Mouse (Mus musculus) cerebral cortex, adult 2 months (tissue): ENCODE data around the gene Zxdc.

Experiments used
- WGBS: fragments of 180-500 bp; shearing (Covaris S2); methylation state at CpG from one replicate; pipeline ENCODE4 v1.1.7; 2018; 5-methylcytosine and 5-hydroxymethylcytosine counted together

Gene Zxdc

GRCm38 (mm10) chr6:90368976-90369724 is at the start of gene Zxdc:
Zxdc (plus strand) TSS chr6:90369492.
- WGBS = 7% methylated on average over 41 of the region's 41 CpGs

- WGBS = 91% methylated on average over 5 of the region's 5 CpGs
Measured at GRCm38 (mm10) chr6:90320429-90320828, 48.9 kb upstream of the Zxdc start.

DNA sequence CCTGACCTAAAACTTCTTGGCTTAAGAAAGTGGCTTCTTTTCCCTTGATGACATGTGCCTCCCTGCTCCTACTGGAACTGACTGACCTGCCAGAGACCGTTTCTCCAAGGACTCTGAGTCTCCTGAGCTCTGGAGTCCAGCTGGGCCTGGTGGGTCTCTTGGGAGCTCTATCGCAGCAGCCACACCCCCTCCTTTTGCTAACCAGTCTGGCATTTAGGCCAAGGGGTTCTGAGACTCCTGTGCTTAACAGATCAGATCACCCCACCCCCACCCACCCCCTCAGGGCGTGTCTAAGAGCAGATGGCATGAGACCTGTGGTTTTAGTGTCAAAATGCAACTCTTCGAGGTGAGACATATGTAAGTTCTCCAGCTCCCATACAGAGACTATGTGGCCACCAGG is 47.5 kb upstream of the Zxdc start:
- WGBS = 60% methylated on average over 4 of the region's 4 CpGs

DNA sequence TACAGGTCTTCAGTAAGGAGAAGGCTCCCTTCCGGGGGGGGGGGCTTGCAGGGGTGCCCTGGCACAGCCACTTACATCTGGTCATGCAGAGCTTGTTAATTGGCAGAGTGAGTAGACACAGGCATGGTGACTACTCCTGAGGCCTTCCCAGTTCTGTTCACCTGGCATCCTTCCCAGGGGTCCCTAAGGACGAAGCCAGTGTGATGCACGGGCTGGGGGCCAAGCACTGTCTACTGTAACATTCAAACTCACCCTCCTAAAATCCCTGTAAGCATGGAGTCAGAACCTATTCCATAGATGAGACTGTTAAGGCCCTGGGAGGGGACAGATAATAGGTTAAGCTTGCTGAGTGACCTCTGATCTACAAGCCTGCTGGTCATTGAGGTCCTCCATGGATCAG is 45.3 kb upstream of the Zxdc start:
- WGBS = 41% methylated on average over 3 of the region's 3 CpGs

GRCm38 (mm10) chr6:90324463-90324862 is 44.8 kb upstream of the Zxdc start:
- WGBS = 77% methylated on average over 3 of the region's 3 CpGs

DNA sequence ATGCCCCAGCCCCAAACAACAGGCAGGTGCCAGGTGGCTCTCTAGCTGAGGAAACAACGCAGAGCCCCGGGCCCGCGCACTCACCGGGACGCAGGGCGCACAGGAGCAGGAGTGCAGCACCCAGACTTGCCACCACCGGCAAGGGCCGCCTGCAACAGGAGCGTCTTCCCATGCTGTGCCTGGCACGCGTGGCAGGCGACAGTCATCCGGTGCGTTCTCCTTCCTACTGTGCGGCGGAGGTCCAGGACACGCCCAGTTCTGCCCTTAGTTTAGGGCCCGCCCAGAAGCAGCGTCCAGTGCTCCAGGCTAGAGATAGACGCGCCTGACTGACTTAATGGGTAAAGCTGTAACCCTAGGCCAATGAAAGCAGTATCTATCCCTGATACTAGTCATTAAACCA is 44.3 kb upstream of the Zxdc start, which contains the start of gene Chst13:
TSS of gene Chst13 (minus strand) at position 195 of the 400 bp plus-strand sequence.
- WGBS = 17% methylated on average over 22 of the region's 22 CpGs

GRCm38 (mm10) chr6:90327670-90328069 is 41.6 kb upstream of the Zxdc start:
- 20% methylated on average over 6 of the region's 6 CpGs for WGBS

GRCm38 (mm10) chr6:90329953-90330352 is 39.3 kb upstream of the Zxdc start:
- WGBS = 3% methylated on average over 1 of the region's 1 CpGs

GRCm38 (mm10) chr6:90332561-90333425 is 36.5 kb upstream of the Zxdc start, which contains the start of gene Uroc1:
Uroc1 (plus strand) TSS chr6:90333284.
- 91% methylated on average over 7 of the region's 7 CpGs for WGBS

GRCm38 (mm10) chr6:90334244-90334643 is 35.0 kb upstream of the Zxdc start:
- WGBS = 84% methylated on average over 3 of the region's 3 CpGs

- 76% methylated on average over 2 of the region's 2 CpGs for WGBS
Measured at GRCm38 (mm10) chr6:90342343-90342742, 26.9 kb upstream of the Zxdc start.

GRCm38 (mm10) chr6:90347183-90347582 is 22.1 kb upstream of the Zxdc start:
- WGBS = 94% methylated on average over 4 of the region's 4 CpGs

- 74% methylated on average over 4 of the region's 4 CpGs for WGBS
Measured at GRCm38 (mm10) chr6:90348500-90348899, 20.8 kb upstream of the Zxdc start.

- WGBS = 71% methylated on average over 2 of the region's 2 CpGs
Measured at GRCm38 (mm10) chr6:90350011-90350410, 19.3 kb upstream of the Zxdc start.

DNA sequence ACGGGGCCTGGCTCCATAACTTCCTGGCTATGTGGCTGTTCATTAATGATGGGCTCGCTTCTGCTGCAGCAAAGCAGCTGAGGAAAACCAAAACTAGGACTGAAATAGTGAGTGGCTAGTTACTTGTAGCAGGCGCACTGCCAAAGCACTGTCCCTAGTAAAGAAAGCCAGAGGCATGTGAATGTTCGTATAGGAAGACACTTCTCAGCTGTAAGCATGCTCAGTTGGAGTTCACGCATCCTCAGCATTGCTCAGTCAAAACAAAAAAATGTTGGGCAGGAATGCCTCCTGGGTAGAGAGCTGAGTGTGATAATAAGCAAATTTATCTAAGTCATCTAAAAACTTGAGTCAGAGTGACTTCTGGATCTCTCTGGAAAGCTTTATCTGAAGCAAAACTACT is 11.2 kb upstream of the Zxdc start:
- 70% methylated on average over 5 of the region's 5 CpGs for WGBS

GRCm38 (mm10) chr6:90359445-90359844 is 9.8 kb upstream of the Zxdc start:
- 69% methylated on average over 2 of the region's 2 CpGs for WGBS

GRCm38 (mm10) chr6:90360024-90360781 is 9.1 kb upstream of the Zxdc start:
- WGBS = 37% methylated on average over 7 of the region's 7 CpGs

DNA sequence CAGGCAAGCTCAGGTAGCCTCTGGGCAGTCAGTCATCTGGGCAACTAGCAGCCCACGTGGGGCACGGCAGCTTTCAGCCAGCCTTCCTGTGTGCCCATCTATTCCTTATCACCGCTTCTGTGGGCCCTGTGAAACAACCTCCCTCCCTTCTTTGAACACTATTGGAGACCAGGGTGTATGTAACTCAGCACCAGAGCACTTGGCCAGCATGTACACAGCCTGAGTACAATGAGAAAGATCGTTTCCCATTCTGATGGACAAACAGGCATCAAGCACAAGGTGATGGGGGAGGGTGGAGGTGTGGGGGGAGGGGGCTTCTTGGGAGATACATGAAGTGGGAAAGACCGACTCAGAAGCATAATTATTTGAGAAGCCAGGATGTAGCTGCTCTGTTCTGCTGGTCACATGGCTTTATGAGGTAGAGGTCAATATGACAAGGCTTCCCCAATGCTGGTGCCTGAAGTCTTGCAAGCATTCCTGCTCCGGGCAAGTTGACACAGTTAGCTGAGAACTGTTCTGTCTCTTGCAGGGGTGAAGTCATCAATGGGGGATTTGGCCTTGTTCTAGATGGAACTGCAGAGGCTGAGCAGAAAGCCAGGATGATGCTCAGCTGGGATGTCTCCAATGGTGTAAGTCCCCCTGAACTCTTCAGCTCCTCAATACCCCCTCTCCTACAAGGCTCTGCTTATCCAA is 8.2 kb upstream of the Zxdc start:
- 88% methylated on average over 6 of the region's 6 CpGs for WGBS

DNA sequence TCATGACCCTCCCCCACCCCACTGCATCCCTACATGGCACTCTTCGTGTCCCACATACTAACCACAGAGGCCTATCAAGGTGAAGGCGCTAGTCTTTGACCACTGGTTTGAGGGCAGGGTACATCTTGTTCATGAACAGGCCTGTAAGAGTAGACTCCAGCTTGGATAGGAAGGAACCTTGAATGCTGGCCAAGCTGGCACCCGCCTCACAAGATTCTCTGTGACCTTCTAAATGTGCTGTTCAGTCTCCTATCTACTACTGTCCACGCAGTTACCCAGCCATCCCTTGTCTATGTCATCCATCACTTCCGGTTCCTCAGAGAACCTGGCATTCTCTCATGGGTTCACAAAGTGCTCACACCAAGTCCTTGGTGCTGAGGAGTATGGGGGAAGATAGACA is 6.0 kb upstream of the Zxdc start:
- 88% methylated on average over 5 of the region's 5 CpGs for WGBS

DNA sequence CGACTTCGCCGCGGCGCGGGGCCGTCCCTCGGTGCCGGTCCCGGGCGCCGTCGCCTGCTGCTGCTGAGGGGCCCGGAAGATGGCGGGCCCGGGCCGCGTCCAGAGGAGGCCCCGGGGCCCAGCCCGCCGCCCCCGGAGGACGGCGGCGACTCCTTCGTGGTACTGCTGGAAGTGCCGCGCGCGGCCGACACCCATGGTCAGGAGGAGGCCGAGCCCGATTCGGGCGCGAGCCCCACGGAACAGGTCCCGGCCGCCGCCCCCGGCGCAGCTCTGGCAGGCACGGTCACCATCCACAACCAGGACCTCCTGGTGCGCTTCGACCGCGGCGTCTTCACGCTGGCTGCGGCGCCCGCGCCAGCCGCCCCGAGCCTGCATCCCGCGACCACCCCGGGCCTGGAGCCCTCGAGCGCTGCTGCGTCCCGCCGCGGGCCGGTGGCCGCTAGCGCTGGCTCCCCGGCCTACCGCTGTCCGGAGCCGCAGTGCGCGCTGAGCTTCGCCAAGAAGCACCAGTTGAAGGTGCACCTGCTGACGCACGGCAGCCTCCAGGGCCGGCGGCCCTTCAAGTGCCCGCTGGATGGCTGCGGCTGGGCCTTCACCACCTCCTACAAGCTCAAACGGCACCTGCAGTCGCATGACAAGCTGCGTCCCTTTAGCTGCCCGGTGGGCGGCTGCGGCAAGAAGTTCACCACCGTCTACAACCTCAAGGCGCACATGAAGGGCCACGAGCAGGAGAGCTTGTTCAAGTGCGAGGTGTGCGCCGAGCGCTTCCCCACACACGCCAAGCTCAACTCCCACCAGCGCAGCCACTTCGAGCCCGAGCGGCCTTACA is 647 bp downstream of the Zxdc start:
- under 1% methylated on average over 87 of the region's 98 CpGs for WGBS

DNA sequence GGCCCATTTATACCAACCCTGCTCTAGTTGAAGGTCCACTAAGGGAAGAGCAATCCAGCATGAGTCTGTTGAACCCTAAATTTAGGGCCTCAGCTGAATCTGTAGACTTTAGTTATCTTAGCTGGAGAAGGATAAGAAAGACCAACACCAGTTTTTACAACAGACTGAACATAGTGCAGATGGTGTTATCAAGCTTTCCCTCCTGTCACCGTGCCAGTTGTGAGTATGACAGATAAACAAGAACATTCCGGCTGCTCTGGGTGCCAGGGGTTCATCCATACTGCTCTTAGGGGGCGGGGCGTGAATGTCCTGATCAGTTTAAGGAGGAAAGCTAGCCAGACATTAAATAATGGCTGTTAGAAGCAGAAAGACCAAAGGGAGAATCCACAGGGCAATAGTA is 5.4 kb downstream of the Zxdc start:
- 76% methylated on average over 4 of the region's 4 CpGs for WGBS
